Mouse (Mus musculus): ENCODE measurements around the gene Fam89b.

- TF ChIP-seq CTCF (IDR thresholded peaks at IDR 0.05; ENCODE audit: borderline replicate concordance, control insufficient read depth, extremely low read depth, insufficient read depth, low read length, poor library complexity) (no peak), POLR2A (IDR thresholded peaks at IDR 0.05; ENCODE audit: control insufficient read depth, extremely low read depth, insufficient read depth, low read length, poor library complexity) (no peak)
These were observed 37.8 kb upstream of the Fam89b start for GRCm38 (mm10) chr19:5767271-5767670.

Data from thymus, adult 2 months (tissue).